Mouse (Mus musculus) heart, embryonic 12.5 days (tissue): ENCODE results near the gene Btbd35f8. TPM values are rescaled to one million over a fixed set of nuclear protein-coding genes. Genes with fewer than 3 reads are reported as not detected.
"Not testable (repeated sequence)": the region's sequence is repeated elsewhere in the genome, so short reads cannot be mapped to it uniquely, and the experiment has no call there.

Source experiments
- ATAC-seq: fragments of 200-750 bp; cut with Nextera tagmentation; 2 replicates; pipeline ENCODE4 v1.8.0; 2017; ENCODE audit warnings: moderate TSS enrichment, moderate library complexity; ENCODE audit not compliant: insufficient number of reproducible peaks, low FRiP score
- H3K27ac ChIP-seq: fragments of 300-500 bp; sonication (generic); 2 replicates; pipeline ENCODE4 v1.5.1; 2016; ENCODE audit warnings: mild to moderate bottlenecking, moderate library complexity; ENCODE audit not compliant: poor library complexity, severe bottlenecking
- H3K27me3 ChIP-seq: fragments of 300-500 bp; sonication (generic); replicated peaks from 2 replicates; pipeline ENCODE4 v1.6.1; 2016; ENCODE audit warnings: mild to moderate bottlenecking, moderate library complexity
- H3K36me3 ChIP-seq: fragments of 300-500 bp; sonication (generic); 2 replicates; pipeline ENCODE4 v1.6.1; 2016; ENCODE audit warnings: mild to moderate bottlenecking, moderate library complexity
- H3K4me1 ChIP-seq: fragments of 300-500 bp; sonication (generic); replicated peaks from 2 replicates; pipeline ENCODE4 v1.6.1; 2016; ENCODE audit warnings: mild to moderate bottlenecking
- H3K4me2 ChIP-seq: fragments of 300-500 bp; sonication (generic); 2 replicates; pipeline ENCODE4 v1.6.1; 2016; ENCODE audit warnings: mild to moderate bottlenecking, moderate library complexity
- H3K4me3 ChIP-seq: fragments of 300-500 bp; sonication (generic); 2 replicates; pipeline ENCODE4 v1.5.1; 2016; ENCODE audit warnings: mild to moderate bottlenecking
- H3K9ac ChIP-seq: fragments of 300-500 bp; sonication (generic); 2 replicates; pipeline ENCODE4 v1.6.1; 2016; ENCODE audit warnings: mild to moderate bottlenecking, moderate library complexity
- H3K9me3 ChIP-seq: fragments of 300-500 bp; sonication (generic); replicated peaks from 2 replicates; pipeline ENCODE4 v1.6.1; 2016; ENCODE audit warnings: mild to moderate bottlenecking, moderate library complexity
- WGBS: fragments of 180-500 bp; shearing (Covaris S2); methylation state at CpG from one replicate; pipeline ENCODE4 v1.1.7; 2016; 5-methylcytosine and 5-hydroxymethylcytosine counted together
- polyA plus RNA-seq: library from polyadenylated mRNA; unstranded; fragments of >200 nt; fragmentation: Nextera tagmentation; extraction: Ambion mirVana; gene quantifications from 2 replicates; pipeline ENCODE4 v1.2.1, GENCODE M21; 2016

Gene Btbd35f8
- polyA plus RNA-seq: not detected in 2 replicates

GRCm38 (mm10) chrX:34450224-34450623 is at the start of gene Btbd35f8:
TSS of gene Btbd35f8 (plus strand) at chrX:34450524.
- H3K27me3 ChIP-seq, H3K4me3 ChIP-seq, H3K4me1 ChIP-seq, H3K9ac ChIP-seq, H3K27ac ChIP-seq, ATAC-seq, H3K36me3 ChIP-seq, H3K9me3 ChIP-seq, H3K4me2 ChIP-seq: not testable (repeated sequence)
- no CpG with 5 or more reads among the region's 3 CpGs for whole genome bisulfite sequencing

Other genes with a start within 250 kb of the Btbd35f8 start
- gene Spin2g, start 211.8 kb upstream of the Btbd35f8 start, polyA plus RNA-seq: not detected in 2 replicates